Mouse (Mus musculus) liver, adult 2 months (tissue): ENCODE data around the gene Gpc6.

ENCODE experiments used
- CTCF ChIP-seq: fragments of 200-500 bp; IDR thresholded peaks from 2 replicates; pipeline ENCODE4 v1.5.1; 2011; ENCODE audit warnings: low read depth, low read length, control low read depth
- POLR2A ChIP-seq: fragments of 200-500 bp; IDR thresholded peaks from 2 replicates; pipeline ENCODE4 v1.6.1; 2011; ENCODE audit warnings: low read length, control low read depth; ENCODE audit not compliant: insufficient read depth; ENCODE audit errors: extremely low read depth

- TF ChIP-seq POLR2A (no peak), CTCF (0 out of 2 replicates have a peak, but pooled peaks have one; percentile 8)
Measured at GRCm38 (mm10) chr14:117384096-117384770, 459.1 kb downstream of the Gpc6 start.
